Mouse (Mus musculus) limb, embryonic 14.5 days (tissue): ENCODE results near the gene Plppr2. TPM values are rescaled to one million over a fixed set of nuclear protein-coding genes. Genes with fewer than 3 reads are reported as not detected.

Experiments
- ATAC-seq: fragments of 200-750 bp; cut with Nextera tagmentation; 2 replicates; pipeline ENCODE4 v1.8.0; 2017; ENCODE audit warnings: low read depth, moderate number of reproducible peaks, moderate TSS enrichment; ENCODE audit not compliant: low FRiP score
- DNase-seq: peaks from one replicate; pipeline ENCODE4 v3.0.0-alpha.2; 2015; ENCODE audit warnings: low spot score
- H3K27ac ChIP-seq: fragments of 300-500 bp; sonication (generic); replicated peaks from 2 replicates; pipeline ENCODE4 v1.5.1; 2014; ENCODE audit warnings: low read depth, mild to moderate bottlenecking, low read length, moderate library complexity, mixed read lengths
- H3K27me3 ChIP-seq: fragments of 300-500 bp; sonication (generic); 2 replicates; pipeline ENCODE4 v1.6.1; 2014; ENCODE audit warnings: low read length, mixed read lengths; ENCODE audit not compliant: control insufficient read depth, insufficient read depth
- H3K36me3 ChIP-seq: fragments of 300-500 bp; sonication (generic); 2 replicates; pipeline ENCODE4 v1.6.1; 2014; ENCODE audit warnings: mild to moderate bottlenecking, low read length, moderate library complexity, mixed read lengths; ENCODE audit not compliant: control insufficient read depth, insufficient read depth
- H3K4me1 ChIP-seq: fragments of 300-500 bp; sonication (generic); 2 replicates; pipeline ENCODE4 v1.6.1; 2014; ENCODE audit warnings: antibody characterized with exemption, low read length, mixed read lengths; ENCODE audit not compliant: control insufficient read depth, insufficient read depth
- H3K4me2 ChIP-seq: fragments of 300-500 bp; sonication (generic); replicated peaks from 2 replicates; pipeline ENCODE4 v1.6.1; 2014; ENCODE audit warnings: low read depth, mild to moderate bottlenecking, low read length, moderate library complexity; ENCODE audit not compliant: severe bottlenecking
- H3K4me3 ChIP-seq: fragments of 300-500 bp; sonication (generic); replicated peaks from 2 replicates; pipeline ENCODE4 v1.5.1; 2014; ENCODE audit warnings: low read length
- H3K9ac ChIP-seq: fragments of 300-500 bp; sonication (generic); 2 replicates; pipeline ENCODE4 v1.6.1; 2014; ENCODE audit warnings: mild to moderate bottlenecking, low read depth, low read length, moderate library complexity; ENCODE audit not compliant: severe bottlenecking
- H3K9me3 ChIP-seq: fragments of 300-500 bp; sonication (generic); 2 replicates; pipeline ENCODE4 v1.6.1; 2016; ENCODE audit warnings: low read length; ENCODE audit not compliant: control insufficient read depth
- POLR2A ChIP-seq: fragments of 200-500 bp; IDR thresholded peaks from 2 replicates; pipeline ENCODE4 v1.8.0; 2012; ENCODE audit warnings: inconsistent platforms, mild to moderate bottlenecking, moderate library complexity, borderline replicate concordance; ENCODE audit not compliant: insufficient read depth, insufficient read length; ENCODE audit errors: extremely low read depth
- WGBS: fragments of 180-500 bp; shearing (Covaris S2); extraction: QIAGEN DNeasy Blood & Tissue Kit; methylation state at CpG from one replicate; pipeline ENCODE4 v1.1.7; 2014; 5-methylcytosine and 5-hydroxymethylcytosine counted together
- polyA plus RNA-seq, 2 experiments: library from polyadenylated mRNA; depleted of rRNA in 1 of 2; stranded (reverse) in 1 of 2; unstranded in 1 of 2; fragments of >200 nt; fragmentation: Nextera tagmentation in 1 of 2; extraction: Ambion mirVana in 1 of 2; gene quantifications; 2 replicates each; pipeline versions ENCODE4 v1.2.1 to v1.2.3; 2012 to 2014

The Plppr2 gene
- polyA plus RNA-seq, 2 experiments, result 8.7 to 31.7 TPM

DNA sequence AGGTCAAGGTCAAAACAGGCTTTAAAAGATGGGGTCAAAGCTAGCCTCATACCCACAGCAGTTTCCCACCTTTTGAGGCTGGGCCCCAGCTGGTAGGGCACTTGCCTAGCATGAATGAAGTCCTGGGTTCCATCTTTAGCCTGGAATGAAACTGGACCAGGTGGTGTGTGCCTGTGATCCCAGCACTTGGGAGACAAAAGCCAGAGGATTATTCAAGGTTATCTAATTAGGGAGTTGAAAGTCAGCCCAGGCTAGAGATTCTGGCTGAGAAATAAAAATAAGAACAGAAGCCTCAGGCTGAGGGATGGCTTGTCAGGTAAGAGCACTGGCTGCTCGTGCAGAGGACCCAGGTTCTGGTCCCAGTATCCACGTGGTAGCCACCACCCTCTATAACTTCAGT lies 4.8 kb upstream of the Plppr2 start:
- ATAC-seq (no peak), DNase-seq (no peak)
- no peak overlapping the region for H3K9ac ChIP-seq
- H3K27ac ChIP-seq, result no peak overlapping the region
- peaks cover 3% of the 10 kb centered on the region; the same call in 1 of the 2 replicates for H3K4me1 ChIP-seq
- WGBS, result 66% methylated on average over 2 of the region's 2 CpGs
- H3K36me3 ChIP-seq, result no peaks in the 10 kb centered on the region
- no peak overlapping the region for H3K4me2 ChIP-seq
- H3K27me3 ChIP-seq, result no peaks in the 10 kb centered on the region
- no peak overlapping the region for H3K4me3 ChIP-seq
- no peaks in the 10 kb centered on the region for H3K9me3 ChIP-seq
- TF ChIP-seq POLR2A, result no peak

DNA sequence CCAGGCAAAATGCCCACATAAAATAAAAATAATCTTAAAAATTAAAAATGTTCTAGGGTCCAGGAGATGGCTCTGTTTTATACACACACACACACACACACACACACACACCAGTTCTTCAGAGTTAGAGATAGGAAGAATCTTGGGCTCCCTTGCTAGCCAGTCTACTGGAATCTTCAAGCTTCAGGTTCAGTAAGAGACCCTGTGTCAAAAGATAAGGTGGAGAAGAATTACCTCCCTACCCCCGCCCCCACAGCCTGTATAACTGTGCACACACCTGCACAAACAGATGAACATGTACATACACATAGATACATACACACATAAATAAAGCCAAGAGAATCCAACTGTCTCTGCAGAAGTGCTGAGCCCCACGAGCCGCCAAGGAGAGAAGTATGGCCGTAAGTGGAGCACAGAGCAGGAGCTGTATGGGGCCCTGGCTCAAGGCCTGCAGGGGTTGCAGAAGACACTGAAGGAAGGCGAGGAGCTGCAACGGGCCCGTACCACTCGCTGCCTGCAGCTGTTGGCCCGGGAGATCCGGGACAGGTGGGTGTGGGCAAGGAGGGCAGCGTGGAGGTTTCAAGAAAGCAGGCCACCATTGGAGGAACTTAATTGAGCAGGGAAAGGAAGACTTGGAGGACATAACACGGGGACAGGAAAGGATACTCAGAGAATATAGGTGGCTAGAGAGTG lies 4.2 kb upstream of the Plppr2 start:
- no peak for DNase-seq
- TF ChIP-seq POLR2A, result no peak
- Histone ChIP-seq H3K36me3 (no peaks in the 10 kb centered on the region), H3K4me2 (no peak overlapping the region), H3K27me3 (no peaks in the 10 kb centered on the region), H3K4me1 (peaks cover 3% of the 10 kb centered on the region; the same call in 1 of the 2 replicates), H3K27ac (no peak overlapping the region), H3K9ac (no peak overlapping the region), H3K4me3 (no peak overlapping the region), H3K9me3 (no peaks in the 10 kb centered on the region)
- no peak for ATAC-seq
- WGBS, result 59% methylated on average over 12 of the region's 12 CpGs

DNA sequence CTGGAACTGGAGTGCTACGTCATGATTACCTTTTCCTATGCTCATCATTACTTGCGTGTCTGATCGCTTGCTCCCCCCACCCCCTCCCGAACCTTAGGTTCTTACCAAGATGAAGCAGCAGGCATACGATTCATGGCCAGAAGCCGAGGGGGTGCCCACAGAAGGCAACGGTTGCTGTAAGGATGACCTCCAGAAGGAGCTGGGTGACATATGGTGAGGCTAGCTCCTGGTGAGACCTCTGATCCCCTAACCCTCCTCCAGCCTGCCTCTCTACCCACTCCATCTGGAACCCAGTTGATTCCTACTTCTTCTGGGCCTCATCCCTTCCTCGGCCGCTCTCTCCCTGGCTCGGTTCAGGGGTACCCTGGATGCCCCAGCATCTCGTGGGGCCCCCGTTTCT lies 2.8 kb upstream of the Plppr2 start:
- H3K27me3 ChIP-seq, result no peaks in the 10 kb centered on the region
- H3K9ac ChIP-seq, result no peak overlapping the region
- no peak overlapping the region for H3K4me2 ChIP-seq
- ATAC-seq (no peak), DNase-seq (no peak)
- no peak for TF ChIP-seq POLR2A
- H3K4me3 ChIP-seq, result no peak overlapping the region
- no peaks in the 10 kb centered on the region for H3K36me3 ChIP-seq
- H3K9me3 ChIP-seq, result no peaks in the 10 kb centered on the region
- WGBS, result 85% methylated on average over 12 of the region's 12 CpGs
- no peak overlapping the region for H3K27ac ChIP-seq
- H3K4me1 ChIP-seq, result peaks cover 3% of the 10 kb centered on the region; the same call in 1 of the 2 replicates

DNA sequence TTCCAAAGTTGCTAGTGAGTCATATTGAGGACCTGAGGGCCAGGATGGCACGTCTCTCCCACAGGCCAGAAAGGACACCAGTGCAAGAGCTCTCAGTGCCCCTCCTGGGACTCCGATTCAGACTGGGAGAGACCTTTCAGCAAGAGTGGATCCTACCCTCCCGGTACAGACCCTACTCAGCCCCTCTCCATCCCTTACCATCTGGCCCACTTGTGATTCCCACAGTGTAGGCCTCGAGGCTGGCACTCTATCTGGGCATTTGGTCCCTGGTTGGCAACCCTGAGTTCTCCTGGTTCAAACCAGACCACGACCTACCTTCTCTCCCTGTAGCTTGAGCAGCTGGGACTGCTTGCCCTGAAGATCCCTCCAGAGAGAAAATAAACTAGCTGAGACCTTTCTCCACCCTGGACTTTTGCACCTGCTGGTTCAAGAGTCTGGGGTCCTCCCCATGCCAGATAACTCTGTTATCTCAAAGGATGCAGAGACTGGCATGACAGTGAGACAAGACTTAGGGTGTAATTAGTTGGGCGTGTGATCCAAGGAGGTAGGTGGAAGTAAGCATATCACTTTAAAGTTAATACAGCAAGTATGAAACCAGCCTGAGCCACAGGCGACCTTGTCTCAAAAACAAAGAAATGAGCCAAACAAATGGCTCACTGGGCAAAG lies 1.2 kb upstream of the Plppr2 start:
- H3K36me3 ChIP-seq, result peaks cover 4% of the 10 kb centered on the region; the same call in 1 of the 2 replicates
- H3K27ac ChIP-seq, result no peak overlapping the region
- 80% methylated on average over 7 of the region's 7 CpGs for WGBS
- DNase-seq (no peak), ATAC-seq (no peak)
- peaks cover 3% of the 10 kb centered on the region; the same call in 1 of the 2 replicates for H3K4me1 ChIP-seq
- no peak overlapping the region for H3K4me3 ChIP-seq
- no peak overlapping the region for H3K9ac ChIP-seq
- TF ChIP-seq POLR2A, result no peak
- no peaks in the 10 kb centered on the region for H3K27me3 ChIP-seq
- no peaks in the 10 kb centered on the region for H3K9me3 ChIP-seq
- H3K4me2 ChIP-seq, result peak overlapping the region; percentile 72; the same call in 1 of the 2 replicates

DNA sequence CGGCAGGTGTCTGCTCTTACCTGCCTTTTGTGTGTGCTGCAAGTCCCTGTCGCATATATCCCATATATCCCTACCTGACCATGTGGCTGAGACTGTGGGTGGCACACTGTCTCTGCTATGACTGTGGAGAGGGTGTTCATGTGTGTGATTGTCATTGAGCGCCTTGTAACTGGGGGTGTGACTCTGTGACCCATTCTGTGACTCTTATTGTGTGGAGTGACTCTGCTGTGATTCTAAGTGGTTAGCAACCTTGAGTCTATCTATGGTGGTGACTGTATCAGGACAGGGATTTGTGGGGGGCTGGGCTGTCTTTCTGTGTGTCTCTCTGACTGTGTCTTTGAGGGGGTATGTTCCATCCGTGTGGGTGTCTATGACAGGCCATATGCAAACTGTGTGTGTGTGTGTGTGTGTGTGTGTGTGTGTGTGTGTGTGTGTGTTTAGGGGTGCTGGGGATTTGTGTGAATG lies 910 bp downstream of the Plppr2 start:
- H3K27me3 ChIP-seq, result no peaks in the 10 kb centered on the region
- TF ChIP-seq POLR2A, result no peak
- H3K4me2 ChIP-seq, result no peak overlapping the region
- H3K4me3 ChIP-seq, result peak overlapping the region; percentile 58; the same call in 1 of the 2 replicates
- no peak overlapping the region for H3K9ac ChIP-seq
- 84% methylated on average over 4 of the region's 4 CpGs for WGBS
- no peak for DNase-seq
- H3K4me1 ChIP-seq, result peaks cover 3% of the 10 kb centered on the region; the same call in 1 of the 2 replicates
- no peak overlapping the region for H3K27ac ChIP-seq
- H3K36me3 ChIP-seq, result peaks cover 8% of the 10 kb centered on the region; the same call in 1 of the 2 replicates
- no peaks in the 10 kb centered on the region for H3K9me3 ChIP-seq
- no peak for ATAC-seq
